Mouse (Mus musculus): Measurements from ENCODE around the gene Slc25a10.

- TF ChIP-seq POLR2A (IDR thresholded peaks at IDR 0.05; ENCODE audit: low read depth, low read length) (no peak), CTCF (IDR thresholded peaks at IDR 0.05; ENCODE audit: borderline replicate concordance, insufficient read depth, low read length) (no peak)
Measured at GRCm38 (mm10) chr11:120538955-120539284, 47.3 kb downstream of the Slc25a10 start.
